Mouse (Mus musculus) brain, embryonic 14.5 days (tissue): Measurements from ENCODE around the gene Eed.

ENCODE experiments used
- CTCF ChIP-seq: fragments of 200-500 bp; IDR thresholded peaks from 2 replicates; pipeline ENCODE4 v1.5.1; 2012; ENCODE audit warnings: inconsistent platforms, mild to moderate bottlenecking, moderate library complexity, borderline replicate concordance; ENCODE audit not compliant: insufficient read depth, insufficient read length; ENCODE audit errors: extremely low read depth
- POLR2A ChIP-seq: fragments of 200-500 bp; IDR thresholded peaks from 2 replicates; pipeline ENCODE4 v1.6.1; 2012; ENCODE audit warnings: mild to moderate bottlenecking, inconsistent platforms, borderline replicate concordance; ENCODE audit not compliant: poor library complexity, insufficient read depth, insufficient read length, severe bottlenecking; ENCODE audit errors: extremely low read depth

DNA sequence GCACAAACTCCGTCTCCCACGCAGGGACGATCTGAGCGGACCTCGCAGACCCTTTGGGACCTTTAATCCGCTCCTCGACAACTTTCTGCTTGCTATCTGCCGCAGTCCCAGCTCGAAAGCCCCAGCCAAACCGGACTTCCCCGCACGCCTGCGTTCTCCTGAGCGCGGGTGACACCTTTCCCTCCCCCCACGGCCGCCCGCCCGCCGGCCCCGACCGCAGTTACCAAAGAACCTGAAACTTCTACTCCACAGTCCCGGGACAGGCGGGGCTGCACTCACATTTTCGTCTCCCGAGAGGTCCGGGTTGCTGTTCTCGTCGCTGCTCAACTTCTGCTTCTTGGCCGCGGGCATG, 674 bp downstream of the Eed start:
- TF ChIP-seq CTCF (no peak), POLR2A (no peak)
